Mouse (Mus musculus) liver, adult 2 months (tissue): ENCODE data around the gene Tspan11. TPM values are rescaled to one million over a fixed set of nuclear protein-coding genes. Genes with fewer than 3 reads are reported as not detected.
A peak's percentile ranks its signal among the peaks of the same experiment; 100 is the strongest.

Experiments
- DNase-seq: peaks from one replicate; pipeline ENCODE4 v3.0.0-alpha.2; 2011; ENCODE audit warnings: low read depth, low spot score; ENCODE audit errors: extremely low read depth
- H3K27ac ChIP-seq: fragments of 200-500 bp; replicated peaks from 2 replicates; pipeline ENCODE4 v1.5.1; 2012; ENCODE audit warnings: low read depth, mild to moderate bottlenecking, control low read depth, inconsistent platforms, low read length; ENCODE audit not compliant: insufficient read depth
- H3K27me3 ChIP-seq: fragments of 200-500 bp; 2 replicates; pipeline ENCODE4 v1.6.1; 2012; ENCODE audit warnings: mild to moderate bottlenecking, moderate library complexity, low read length, inconsistent platforms; ENCODE audit not compliant: control insufficient read depth, insufficient read depth
- H3K36me3 ChIP-seq: fragments of 200-500 bp; 2 replicates; pipeline ENCODE4 v1.6.1; 2012; ENCODE audit warnings: low read length, inconsistent platforms; ENCODE audit not compliant: control insufficient read depth, insufficient read depth
- H3K4me1 ChIP-seq: fragments of 200-500 bp; 2 replicates; pipeline ENCODE4 v1.6.1; 2011; ENCODE audit warnings: low read length; ENCODE audit not compliant: control insufficient read depth, insufficient read depth
- H3K4me3 ChIP-seq: fragments of 200-500 bp; 2 replicates; pipeline ENCODE4 v1.5.1; 2011; ENCODE audit warnings: low read depth, mild to moderate bottlenecking, control low read depth, low read length, moderate library complexity; ENCODE audit not compliant: insufficient read depth
- H3K79me2 ChIP-seq: fragments of 200-500 bp; 2 replicates; pipeline ENCODE4 v1.6.1; 2012; ENCODE audit warnings: inconsistent platforms, mild to moderate bottlenecking, low read length, moderate library complexity; ENCODE audit not compliant: control insufficient read depth, insufficient read depth
- H3K9ac ChIP-seq: fragments of 200-500 bp; 2 replicates; pipeline ENCODE4 v1.6.1; 2012; ENCODE audit warnings: low read depth, mild to moderate bottlenecking, control low read depth, inconsistent platforms, low read length
- CTCF ChIP-seq: fragments of 200-500 bp; IDR thresholded peaks from 2 replicates; pipeline ENCODE4 v1.5.1; 2011; ENCODE audit warnings: low read depth, low read length, control low read depth
- POLR2A ChIP-seq: fragments of 200-500 bp; IDR thresholded peaks from 2 replicates; pipeline ENCODE4 v1.6.1; 2011; ENCODE audit warnings: low read length, control low read depth; ENCODE audit not compliant: insufficient read depth; ENCODE audit errors: extremely low read depth
- WGBS: fragments of 180-500 bp; shearing (Covaris S2); methylation state at CpG from one replicate; pipeline ENCODE4 v1.1.7; 2018; 5-methylcytosine and 5-hydroxymethylcytosine counted together
- polyA plus RNA-seq: library from polyadenylated mRNA; depleted of rRNA; stranded (reverse); fragments of >200 nt; gene quantifications from 2 replicates; pipeline ENCODE4 v1.2.3, GENCODE M21; 2012
- total RNA-seq: library from RNA; depleted of rRNA; stranded (reverse); fragments of >200 nt; gene quantifications from 2 replicates; pipeline ENCODE4 v1.2.3, GENCODE M21; 2014

Gene Tspan11
- total and polyA plus RNA-seq, 2 experiments: under 0.01 TPM; not detected in 1

DNA sequence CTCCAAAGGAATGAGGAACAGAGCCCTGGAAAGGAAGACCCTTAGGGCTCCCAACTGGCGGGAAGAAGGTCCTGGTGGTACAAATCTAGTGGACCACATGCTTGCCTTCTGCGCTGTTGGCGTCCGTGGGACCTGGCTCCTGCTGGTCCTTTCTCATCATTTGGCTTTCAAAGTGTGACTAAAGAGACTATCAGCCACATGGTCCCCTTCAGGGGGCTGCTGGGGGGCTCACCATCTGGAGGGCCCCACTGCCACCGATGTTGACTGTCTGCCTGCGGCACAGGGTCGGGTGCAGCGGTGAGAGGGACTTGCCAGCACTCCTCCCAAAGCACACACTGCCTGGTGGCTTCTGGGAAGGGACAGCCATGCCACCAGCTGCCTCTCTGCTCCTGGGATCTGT is 105.6 kb downstream of the Tspan11 start:
- no peaks in the 10 kb centered on the region; the same call in 1 of the 2 replicates for H3K4me1 ChIP-seq
- no peak overlapping the region for H3K4me3 ChIP-seq
- WGBS: 96% methylated on average over 8 of the region's 8 CpGs
- no peak overlapping the region for H3K9ac ChIP-seq
- no peaks in the 10 kb centered on the region for H3K36me3 ChIP-seq
- H3K27ac ChIP-seq: no peak overlapping the region
- no peaks in the 10 kb centered on the region for H3K27me3 ChIP-seq
- no peak for DNase-seq
- TF ChIP-seq CTCF (no peak), POLR2A (no peak)
- H3K79me2 ChIP-seq: no peaks in the 10 kb centered on the region

DNA sequence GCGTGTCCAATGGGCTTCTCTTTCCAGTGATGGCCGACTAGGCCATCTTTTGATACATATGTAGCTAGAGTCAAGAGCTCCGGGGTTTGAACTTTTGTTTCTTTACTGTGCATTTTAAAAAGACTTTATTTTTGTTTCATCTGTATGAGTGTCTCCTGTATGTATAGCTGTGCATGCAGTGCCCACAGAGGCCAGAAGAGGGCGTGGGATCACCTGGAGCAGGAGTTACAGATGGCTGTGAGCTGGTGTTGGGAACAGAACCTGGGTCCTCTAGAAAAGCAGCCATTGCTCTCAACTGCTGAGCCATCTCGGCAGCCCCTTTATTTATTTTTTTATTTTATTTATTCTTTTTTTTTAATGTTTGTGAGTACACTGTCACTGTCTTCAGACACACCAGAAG is 109.5 kb downstream of the Tspan11 start:
- H3K27me3 ChIP-seq: no peaks in the 10 kb centered on the region
- TF ChIP-seq POLR2A: no peak
- TF ChIP-seq CTCF: peak; percentile 47
- no peaks in the 10 kb centered on the region for H3K36me3 ChIP-seq
- H3K4me1 ChIP-seq: no peaks in the 10 kb centered on the region; the same call in 1 of the 2 replicates
- 86% methylated on average over 5 of the region's 5 CpGs for WGBS
- H3K4me3 ChIP-seq: no peak overlapping the region
- no peaks in the 10 kb centered on the region for H3K79me2 ChIP-seq
- DNase-seq: no peak
- H3K9ac ChIP-seq: no peak overlapping the region
- H3K27ac ChIP-seq: no peak overlapping the region

DNA sequence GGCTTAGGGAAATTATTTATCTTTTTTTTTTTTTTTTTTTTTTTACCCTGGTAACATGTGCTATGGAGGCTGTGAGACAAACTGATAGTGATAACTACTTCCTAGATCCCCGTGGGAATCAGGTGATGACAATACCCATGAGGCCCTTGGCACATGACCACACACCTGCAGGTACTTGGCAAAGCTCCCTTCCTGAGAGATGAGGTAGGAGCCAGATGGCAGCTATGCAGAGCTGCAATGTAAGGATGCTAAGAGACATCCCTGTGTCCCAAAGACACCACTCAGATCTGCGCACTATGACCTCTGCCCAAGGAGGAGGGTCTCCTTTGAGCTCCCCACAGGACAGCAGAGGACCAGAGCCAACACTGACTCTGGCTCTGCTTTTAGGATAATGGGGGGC is 111.7 kb downstream of the Tspan11 start:
- WGBS: 76% methylated on average over 2 of the region's 2 CpGs
- no peak for TF ChIP-seq POLR2A
- no peak for TF ChIP-seq CTCF
- no peak for DNase-seq
- Histone ChIP-seq H3K27ac (no peak overlapping the region), H3K79me2 (no peaks in the 10 kb centered on the region), H3K4me3 (no peak overlapping the region), H3K9ac (no peak overlapping the region), H3K36me3 (no peaks in the 10 kb centered on the region), H3K27me3 (no peaks in the 10 kb centered on the region), H3K4me1 (no peaks in the 10 kb centered on the region)

DNA sequence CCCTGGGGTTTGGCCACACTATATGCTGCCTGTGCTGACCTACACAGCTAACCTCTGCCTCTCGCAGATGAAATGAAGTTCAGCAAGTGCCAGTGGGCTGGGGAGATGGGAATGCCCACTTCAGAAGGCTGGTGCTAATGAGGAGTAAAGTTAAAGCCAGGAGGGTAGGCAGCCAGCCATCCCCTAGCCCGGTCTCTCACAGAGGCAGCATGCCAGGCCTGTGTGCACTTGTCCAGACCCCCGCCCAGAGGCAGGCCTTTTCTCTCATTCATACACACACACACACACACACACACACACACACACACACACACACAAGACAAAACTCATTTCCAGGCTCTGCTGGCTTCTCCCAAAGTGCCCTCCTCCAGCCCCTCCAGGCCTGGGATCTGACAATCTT is 113.4 kb downstream of the Tspan11 start:
- H3K27me3 ChIP-seq: no peaks in the 10 kb centered on the region
- no peaks in the 10 kb centered on the region for H3K79me2 ChIP-seq
- no peak overlapping the region for H3K27ac ChIP-seq
- H3K9ac ChIP-seq: no peak overlapping the region
- no peaks in the 10 kb centered on the region for H3K4me1 ChIP-seq
- no peak for DNase-seq
- no peak overlapping the region for H3K4me3 ChIP-seq
- 95% methylated on average over 3 of the region's 3 CpGs for WGBS
- TF ChIP-seq POLR2A (no peak), CTCF (no peak)
- H3K36me3 ChIP-seq: no peaks in the 10 kb centered on the region

DNA sequence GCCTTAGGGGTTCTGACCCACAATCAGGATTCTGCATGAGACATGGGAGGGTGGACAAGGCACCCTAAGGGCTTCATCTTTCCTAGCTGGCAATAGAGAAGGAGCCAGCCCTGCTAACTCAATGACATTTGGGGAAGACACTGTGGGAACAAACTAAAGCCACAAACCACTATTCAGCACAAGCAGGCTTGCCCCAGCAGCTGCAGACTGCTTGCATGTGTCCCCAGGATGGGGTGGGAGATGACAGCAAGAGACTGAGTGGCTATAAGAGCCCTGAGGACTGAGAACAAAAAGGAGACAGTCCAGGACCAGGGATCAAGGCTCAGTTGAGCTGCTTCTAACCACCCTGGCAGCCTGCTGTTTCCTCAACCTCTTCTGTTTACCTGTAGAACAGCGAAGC is 114.2 kb downstream of the Tspan11 start:
- Histone ChIP-seq H3K4me1 (no peaks in the 10 kb centered on the region), H3K9ac (no peak overlapping the region), H3K4me3 (no peak overlapping the region), H3K27me3 (no peaks in the 10 kb centered on the region), H3K27ac (no peak overlapping the region), H3K36me3 (no peaks in the 10 kb centered on the region), H3K79me2 (no peaks in the 10 kb centered on the region)
- no peak for DNase-seq
- WGBS: 100% methylated on average over 1 of the region's 1 CpGs
- no peak for TF ChIP-seq POLR2A
- TF ChIP-seq CTCF: no peak

DNA sequence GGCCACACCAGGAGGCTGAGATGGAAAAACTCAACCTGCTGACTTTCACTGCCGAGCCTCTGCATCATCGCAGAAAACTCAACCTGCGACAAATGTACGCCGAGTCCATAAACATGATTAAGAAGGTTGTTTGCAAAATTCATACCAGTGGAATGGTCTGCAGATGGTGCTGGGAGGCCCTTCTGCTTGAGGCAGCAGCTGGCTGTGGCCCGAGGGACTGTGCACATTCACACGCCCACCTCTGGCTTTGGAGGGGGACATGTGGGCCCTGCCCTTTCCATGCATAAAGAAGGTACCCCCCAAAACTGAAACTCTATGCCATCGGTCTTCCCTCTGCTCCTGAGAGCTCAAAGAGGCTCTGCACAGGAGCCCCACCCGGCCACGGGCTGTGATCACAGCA is 114.7 kb downstream of the Tspan11 start:
- no peak overlapping the region for H3K27ac ChIP-seq
- WGBS: 92% methylated on average over 10 of the region's 10 CpGs
- DNase-seq: no peak
- no peaks in the 10 kb centered on the region for H3K36me3 ChIP-seq
- no peaks in the 10 kb centered on the region for H3K4me1 ChIP-seq
- H3K9ac ChIP-seq: no peak overlapping the region
- no peaks in the 10 kb centered on the region for H3K27me3 ChIP-seq
- H3K79me2 ChIP-seq: no peaks in the 10 kb centered on the region
- TF ChIP-seq POLR2A (no peak), CTCF (no peak)
- H3K4me3 ChIP-seq: no peak overlapping the region
